Mouse (Mus musculus) kidney, adult 18-20 months (tissue): ENCODE measurements around the gene Slc2a9.
A peak's percentile ranks its signal among the peaks of the same experiment; 100 is the strongest.

ENCODE experiments used
- DNase-seq: peaks from one replicate; pipeline ENCODE4 v3.0.0; 2021

Gene Slc2a9

DNA sequence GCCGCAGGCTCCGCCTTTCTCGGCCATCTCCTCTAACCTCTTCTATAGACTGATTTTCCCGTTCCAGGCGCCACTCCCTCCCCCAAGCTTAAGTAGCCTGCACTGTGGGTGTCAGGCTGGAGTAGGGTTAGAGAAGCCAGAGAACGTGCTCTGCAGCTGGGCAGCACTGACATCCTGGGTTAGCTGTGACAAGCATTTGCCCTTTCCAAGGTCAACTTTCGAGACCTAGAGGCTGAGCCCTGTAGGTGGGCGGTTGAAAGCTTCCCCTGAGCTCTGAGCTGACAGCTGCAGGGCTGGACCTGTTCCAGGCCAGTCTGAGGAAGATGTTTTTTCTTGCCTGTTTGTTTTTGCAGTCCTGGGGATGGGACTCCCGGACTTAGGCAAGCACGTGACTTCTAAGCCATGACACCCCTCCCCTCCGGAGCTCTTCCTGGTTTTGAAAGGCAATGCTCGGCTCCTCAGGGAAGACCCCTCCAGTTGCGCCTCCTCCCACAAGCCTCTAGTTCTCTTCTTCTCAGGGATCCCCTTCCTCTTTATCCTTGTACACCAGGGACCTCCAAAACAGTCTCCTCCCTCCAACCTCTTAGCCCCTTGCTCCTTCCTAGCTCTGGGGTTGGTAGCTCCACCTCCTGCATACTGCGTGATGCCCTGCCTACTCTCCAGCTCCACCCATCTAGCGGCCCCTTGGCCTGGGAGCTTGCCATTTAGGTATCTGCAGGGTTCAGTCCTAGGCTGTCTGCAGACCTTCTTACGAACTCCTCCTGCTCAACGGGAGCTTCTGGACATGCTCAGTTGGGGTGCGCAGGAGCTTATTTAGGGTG, 136.1 kb downstream of the Slc2a9 start:
- DNase-seq = peak; percentile 23

GRCm38 (mm10) chr5:38365521-38365920, 137.4 kb downstream of the Slc2a9 start:
- no peak for DNase-seq

DNA sequence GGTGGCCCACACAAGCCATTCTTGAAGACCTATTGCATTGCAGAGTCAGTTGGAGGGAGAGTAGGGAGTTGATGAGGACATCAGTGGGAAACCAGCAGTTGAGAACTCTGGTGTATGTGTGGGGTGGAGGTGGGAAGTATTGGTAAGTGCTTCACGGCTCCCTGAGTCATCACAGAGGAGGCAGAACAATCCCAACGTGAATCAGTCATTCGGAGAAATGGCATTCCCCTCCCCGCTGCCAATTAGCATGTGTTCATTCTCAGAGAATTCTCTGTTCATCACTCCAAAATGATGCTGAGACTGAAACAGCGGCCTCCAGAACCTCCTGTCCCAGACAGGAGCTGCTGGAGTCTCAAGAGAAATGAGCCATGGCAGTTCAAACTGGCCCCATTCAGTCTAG, 138.5 kb downstream of the Slc2a9 start:
- no peak for DNase-seq

- no peak for DNase-seq
Measured at GRCm38 (mm10) chr5:38359716-38360115, 143.2 kb downstream of the Slc2a9 start.

- DNase-seq = no peak
Measured at GRCm38 (mm10) chr5:38356927-38357326, 146.0 kb downstream of the Slc2a9 start.

- no peak for DNase-seq
Measured at GRCm38 (mm10) chr5:38350351-38350929, 152.5 kb downstream of the Slc2a9 start.

DNA sequence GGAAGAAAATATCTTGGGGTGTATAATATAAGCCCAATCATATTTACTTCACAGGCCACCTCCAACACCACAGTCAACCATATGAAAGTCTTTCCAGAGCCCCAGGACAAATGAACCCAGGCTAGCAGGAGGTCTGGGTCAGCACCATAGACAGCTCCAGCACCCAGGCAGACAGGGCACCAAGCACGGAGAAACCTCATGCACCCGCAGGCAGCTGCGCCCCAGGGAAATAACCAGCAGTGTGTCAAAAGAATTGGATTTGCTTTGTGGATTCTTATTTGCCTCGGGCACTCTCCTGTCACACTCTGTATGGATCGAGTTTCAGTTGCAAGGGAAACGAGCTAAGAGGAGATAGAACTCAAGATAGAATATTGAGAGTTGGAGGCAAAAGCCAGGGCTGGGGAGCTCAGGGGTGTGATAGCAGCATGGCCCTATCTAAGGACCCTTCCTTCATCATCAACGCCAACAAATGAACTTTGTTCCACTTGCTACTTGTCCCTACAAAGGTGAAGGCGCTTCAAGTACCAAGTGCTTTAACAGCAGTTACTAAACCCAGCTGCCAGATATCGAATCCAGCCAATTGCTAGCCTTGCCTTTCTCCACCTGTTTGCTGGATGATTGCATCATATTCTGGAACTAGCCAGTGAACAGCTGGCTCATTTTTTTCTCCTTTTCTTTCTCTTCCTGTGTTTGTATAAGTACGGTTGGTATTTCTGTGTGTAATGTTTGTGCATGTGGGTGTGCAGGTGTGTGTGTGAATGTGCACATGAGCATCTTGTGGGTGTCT, 156.1 kb downstream of the Slc2a9 start:
- DNase-seq = peak; percentile 11

- no peak for DNase-seq
Measured at GRCm38 (mm10) chr5:38343101-38343500, 159.8 kb downstream of the Slc2a9 start.

DNA sequence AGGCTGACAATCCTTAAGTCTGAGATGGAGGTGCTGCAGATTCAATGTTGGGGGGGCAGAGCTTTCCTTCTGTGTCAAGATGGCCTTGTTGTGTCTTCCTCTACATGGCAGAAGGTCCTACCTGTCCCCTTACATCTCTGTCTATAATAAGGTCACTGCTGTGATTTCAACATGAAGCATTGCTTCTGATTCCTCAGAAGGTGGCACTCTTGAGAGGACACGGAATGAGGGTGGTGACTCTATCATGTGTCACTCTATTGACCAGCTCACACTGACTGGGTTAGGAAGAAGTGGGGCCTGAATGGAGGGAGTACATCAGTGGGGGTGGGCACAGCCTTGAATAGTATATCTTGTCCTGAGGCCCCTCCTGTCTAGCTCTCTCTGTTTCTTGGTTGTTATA, 168.4 kb downstream of the Slc2a9 start:
- no peak for DNase-seq

DNA sequence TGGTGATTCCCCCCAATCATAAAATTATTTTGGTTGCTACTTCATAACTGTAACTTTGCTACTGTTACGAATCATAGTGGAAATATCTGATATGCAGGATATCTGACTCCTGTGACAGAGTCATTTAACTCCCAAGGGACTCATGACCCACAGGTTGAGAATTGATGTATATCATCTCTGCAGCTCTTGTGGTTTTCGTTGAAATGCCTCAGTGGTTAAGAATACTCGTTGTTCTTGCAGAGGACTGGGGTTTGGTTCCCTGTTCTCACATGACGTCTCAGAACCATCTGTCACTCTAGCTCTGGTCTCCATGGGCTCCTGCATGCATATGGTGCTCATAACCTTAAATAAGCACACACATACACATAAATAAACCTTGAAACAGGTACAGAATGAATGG, 169.6 kb downstream of the Slc2a9 start:
- DNase-seq = no peak

- no peak for DNase-seq
Measured at GRCm38 (mm10) chr5:38318966-38319786, 183.8 kb downstream of the Slc2a9 start, which contains the start of gene Drd5. Gene Drd5, plus strand, starts transcription at chr5:38319367.

DNA sequence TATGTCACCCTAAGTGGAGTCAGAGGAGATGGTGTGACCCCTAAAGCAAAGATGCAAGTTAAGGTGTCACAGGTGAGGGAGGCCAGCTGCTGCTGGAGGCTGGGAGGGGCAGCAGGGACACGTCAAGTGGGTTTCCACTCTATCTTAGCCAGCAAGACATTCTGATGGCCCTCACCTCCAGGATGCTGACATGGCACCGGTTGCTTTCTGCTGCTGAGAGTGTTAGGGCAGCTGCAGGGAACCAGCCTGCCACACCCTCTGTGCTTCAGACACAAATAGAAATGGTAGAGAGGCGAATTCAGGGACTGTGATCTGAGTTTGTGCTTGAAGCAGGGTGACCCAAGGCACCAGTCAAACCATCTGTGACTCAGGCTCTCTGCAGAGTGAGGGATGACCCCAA, 193.1 kb downstream of the Slc2a9 start:
- no peak for DNase-seq

GRCm38 (mm10) chr5:38308873-38309272, 194.1 kb downstream of the Slc2a9 start:
- peak; percentile 69 for DNase-seq

- peak; percentile 93 for DNase-seq
Measured at GRCm38 (mm10) chr5:38307255-38308101, 195.5 kb downstream of the Slc2a9 start.

DNA sequence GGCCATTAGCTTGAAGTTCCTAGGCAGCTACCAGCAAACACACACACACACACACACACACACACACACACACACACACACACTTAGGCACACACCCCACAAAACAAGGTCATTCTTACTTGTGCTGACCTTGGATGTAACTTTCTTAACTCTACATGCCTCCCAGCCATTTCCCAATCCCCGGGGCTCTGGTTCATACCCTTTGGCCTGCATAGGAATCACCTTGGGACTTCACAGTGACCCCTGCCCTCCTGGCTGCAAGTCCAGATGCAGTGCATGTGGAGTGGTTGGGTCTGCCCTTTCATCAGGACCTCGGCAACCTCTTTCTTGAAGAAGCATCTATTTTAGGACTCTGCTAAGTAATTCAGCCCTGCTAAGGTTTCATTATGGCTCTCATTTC, 197.7 kb downstream of the Slc2a9 start:
- DNase-seq = no peak

DNA sequence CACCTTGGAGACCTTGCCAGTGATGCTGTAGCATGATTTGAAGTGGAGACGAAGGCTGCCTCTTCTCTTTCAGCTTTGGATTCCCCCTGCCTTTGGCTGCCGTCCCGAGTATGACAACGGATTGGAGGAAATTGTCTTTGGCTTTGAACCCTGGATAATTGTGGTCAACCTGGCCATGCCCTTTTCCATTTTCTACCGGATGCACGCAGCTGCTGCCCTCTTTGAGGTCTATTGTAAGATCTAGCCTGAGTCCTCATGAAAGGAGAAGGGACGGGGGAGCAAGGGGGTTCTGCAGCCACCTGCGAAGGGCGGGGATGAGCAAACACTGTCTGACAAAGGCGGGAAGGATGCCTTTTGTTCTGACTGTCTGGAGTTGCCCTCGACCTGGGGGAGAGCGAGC, 200.3 kb downstream of the Slc2a9 start:
- DNase-seq = no peak

DNA sequence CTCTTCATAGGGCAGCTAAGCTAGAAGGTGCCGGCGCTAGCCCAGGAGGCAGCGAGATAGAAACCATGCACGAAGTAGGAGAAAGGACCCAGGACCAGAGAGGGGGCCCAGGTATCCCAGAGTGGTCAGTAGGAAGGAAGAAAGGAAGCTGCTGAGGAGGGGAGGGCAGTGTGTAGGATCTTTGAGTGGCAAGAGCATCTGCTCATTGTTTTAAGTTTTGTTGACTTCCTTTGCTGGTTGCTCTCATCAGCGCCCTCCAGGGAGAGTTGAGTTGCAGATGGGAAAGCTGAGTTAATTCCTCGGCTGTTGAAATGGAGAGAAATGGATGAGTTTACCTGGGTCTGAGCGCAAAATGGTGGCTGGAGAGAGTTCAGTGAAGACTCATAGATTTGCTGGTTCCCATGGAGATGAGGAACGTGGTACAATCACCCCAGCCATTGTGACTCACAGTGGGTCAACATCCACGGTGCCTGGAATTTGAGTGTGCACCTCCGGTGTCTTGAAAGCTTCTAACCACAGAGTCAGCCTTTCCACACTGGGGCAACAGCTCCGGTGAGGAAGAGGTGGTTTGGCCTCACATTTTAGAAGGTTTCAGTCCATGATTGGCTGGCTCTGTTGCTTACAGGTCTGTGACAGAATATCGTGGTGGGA, 201.1 kb downstream of the Slc2a9 start:
- DNase-seq = no peak
